Mouse (Mus musculus) midbrain, embryonic 14.5 days (tissue): ENCODE results near the gene Tmem269. TPM values are rescaled to one million over a fixed set of nuclear protein-coding genes. Genes with fewer than 3 reads are reported as not detected.

Source experiments
- ATAC-seq: fragments of 200-750 bp; cut with Nextera tagmentation; 2 replicates; pipeline ENCODE4 v1.8.0; 2017; ENCODE audit warnings: moderate number of reproducible peaks, moderate library complexity; ENCODE audit not compliant: low FRiP score, low TSS enrichment
- DNase-seq: peaks from one replicate; pipeline ENCODE4 v3.0.0-alpha.2; 2015
- H3K27ac ChIP-seq: fragments of 300-500 bp; sonication (generic); replicated peaks from 2 replicates; pipeline ENCODE4 v1.5.1; 2014; ENCODE audit warnings: mild to moderate bottlenecking, low read depth, low read length, moderate library complexity
- H3K27me3 ChIP-seq: fragments of 300-500 bp; sonication (generic); 2 replicates; pipeline ENCODE4 v1.6.1; 2014; ENCODE audit warnings: low read length, control low read depth, mixed read lengths; ENCODE audit not compliant: control insufficient read depth, insufficient read depth
- H3K36me3 ChIP-seq: fragments of 300-500 bp; sonication (generic); 2 replicates; pipeline ENCODE4 v1.6.1; 2014; ENCODE audit warnings: low read length, control low read depth; ENCODE audit not compliant: control insufficient read depth, insufficient read depth
- H3K4me1 ChIP-seq: fragments of 300-500 bp; sonication (generic); 2 replicates; pipeline ENCODE4 v1.6.1; 2014; ENCODE audit warnings: mild to moderate bottlenecking, antibody characterized with exemption, low read length, control low read depth; ENCODE audit not compliant: control insufficient read depth, insufficient read depth
- H3K4me2 ChIP-seq: fragments of 300-500 bp; sonication (generic); 2 replicates; pipeline ENCODE4 v1.6.1; 2014; ENCODE audit warnings: mild to moderate bottlenecking, low read length, moderate library complexity
- H3K4me3 ChIP-seq: fragments of 300-500 bp; sonication (generic); replicated peaks from 2 replicates; pipeline ENCODE4 v1.5.1; 2014; ENCODE audit warnings: low read depth, low read length
- H3K9ac ChIP-seq: fragments of 300-500 bp; sonication (generic); replicated peaks from 2 replicates; pipeline ENCODE4 v1.6.1; 2014; ENCODE audit warnings: mild to moderate bottlenecking, low read length, moderate library complexity
- H3K9me3 ChIP-seq: fragments of 300-500 bp; sonication (generic); 2 replicates; pipeline ENCODE4 v1.6.1; 2016; ENCODE audit warnings: low read length, control low read depth, mixed read lengths; ENCODE audit not compliant: control insufficient read depth
- WGBS: fragments of 180-500 bp; shearing (Covaris S2); extraction: QIAGEN DNeasy Blood & Tissue Kit; methylation state at CpG from one replicate; pipeline ENCODE4 v1.1.7; 2014; 5-methylcytosine and 5-hydroxymethylcytosine counted together
- polyA plus RNA-seq: library from polyadenylated mRNA; unstranded; fragments of >200 nt; fragmentation: Nextera tagmentation; extraction: Ambion mirVana; gene quantifications from 2 replicates; pipeline ENCODE4 v1.2.1, GENCODE M21; 2014

Tmem269 gene
- polyA plus RNA-seq = 0.29 and 0.54 TPM in 2 replicates

- H3K4me3 ChIP-seq = no peak within 1 kb of the TSS
- no peak within 1 kb of the TSS for H3K4me2 ChIP-seq
- DNase-seq (no peak), ATAC-seq (no peak)
- no peaks in the 10 kb centered on the region for H3K27me3 ChIP-seq
- H3K27ac ChIP-seq = no peak within 1 kb of the TSS
- H3K36me3 ChIP-seq = peaks cover 4% of the 10 kb centered on the region; the same call in 1 of the 2 replicates
- 11% methylated on average over 11 of the region's 11 CpGs for WGBS
- H3K4me1 ChIP-seq = no peaks in the 10 kb centered on the region
- H3K9ac ChIP-seq = no peak within 1 kb of the TSS
- no peaks in the 10 kb centered on the region for H3K9me3 ChIP-seq
These were observed at the start of gene Tmem269 for GRCm38 (mm10) chr4:119218169-119218568. Gene Tmem269 (minus strand): TSS chr4:119218217.

GRCm38 (mm10) chr4:119266606-119267005, 48.6 kb upstream of the Tmem269 start:
- 83% methylated on average over 13 of the region's 13 CpGs for WGBS
- Histone ChIP-seq H3K4me2 (no peak overlapping the region), H3K4me3 (no peak overlapping the region), H3K4me1 (no peaks in the 10 kb centered on the region), H3K36me3 (peaks cover 17% of the 10 kb centered on the region), H3K9ac (no peak overlapping the region), H3K27me3 (no peaks in the 10 kb centered on the region), H3K27ac (no peak overlapping the region), H3K9me3 (no peaks in the 10 kb centered on the region)
- no peak for DNase-seq
- no peak for ATAC-seq

- no peak for DNase-seq
- no peak for ATAC-seq
- Histone ChIP-seq H3K4me1 (no peaks in the 10 kb centered on the region), H3K36me3 (no peaks in the 10 kb centered on the region), H3K9me3 (no peaks in the 10 kb centered on the region), H3K4me2 (no peak overlapping the region), H3K27me3 (no peaks in the 10 kb centered on the region), H3K4me3 (no peak overlapping the region), H3K9ac (no peak overlapping the region), H3K27ac (no peak overlapping the region)
- WGBS = 78% methylated on average over 3 of the region's 3 CpGs
These were observed 45.4 kb upstream of the Tmem269 start for GRCm38 (mm10) chr4:119263459-119263858.

- no peak overlapping the region for H3K4me2 ChIP-seq
- H3K4me3 ChIP-seq = no peak overlapping the region
- H3K9me3 ChIP-seq = no peaks in the 10 kb centered on the region
- ATAC-seq (no peak), DNase-seq (no peak)
- H3K27me3 ChIP-seq = no peaks in the 10 kb centered on the region
- H3K9ac ChIP-seq = no peak overlapping the region
- no peaks in the 10 kb centered on the region for H3K4me1 ChIP-seq
- WGBS = 95% methylated on average over 5 of the region's 5 CpGs
- no peaks in the 10 kb centered on the region for H3K36me3 ChIP-seq
- no peak overlapping the region for H3K27ac ChIP-seq
These were observed 44.5 kb upstream of the Tmem269 start for GRCm38 (mm10) chr4:119262483-119262882.

GRCm38 (mm10) chr4:119261087-119261713, 43.2 kb upstream of the Tmem269 start:
- no peaks in the 10 kb centered on the region for H3K4me1 ChIP-seq
- H3K27me3 ChIP-seq = no peaks in the 10 kb centered on the region
- no peak overlapping the region for H3K4me2 ChIP-seq
- H3K9me3 ChIP-seq = no peaks in the 10 kb centered on the region
- no peak for ATAC-seq
- no peak overlapping the region for H3K4me3 ChIP-seq
- no peak overlapping the region for H3K27ac ChIP-seq
- no peaks in the 10 kb centered on the region for H3K36me3 ChIP-seq
- no peak for DNase-seq
- H3K9ac ChIP-seq = no peak overlapping the region
- 63% methylated on average over 7 of the region's 7 CpGs for WGBS

GRCm38 (mm10) chr4:119259344-119260254, 41.6 kb upstream of the Tmem269 start:
- no peak overlapping the region for H3K4me3 ChIP-seq
- no peaks in the 10 kb centered on the region for H3K27me3 ChIP-seq
- H3K4me1 ChIP-seq = 0 out of 2 replicates have a peak, but pooled peaks cover 1% of the 10 kb centered on the region
- no peak overlapping the region for H3K27ac ChIP-seq
- 81% methylated on average over 15 of the region's 15 CpGs for WGBS
- no peaks in the 10 kb centered on the region for H3K36me3 ChIP-seq
- no peak overlapping the region for H3K9ac ChIP-seq
- no peaks in the 10 kb centered on the region for H3K9me3 ChIP-seq
- no peak for DNase-seq
- no peak for ATAC-seq
- no peak overlapping the region for H3K4me2 ChIP-seq

- Histone ChIP-seq H3K9ac (no peak overlapping the region), H3K4me2 (no peak overlapping the region)
- WGBS = 84% methylated on average over 6 of the region's 6 CpGs
These were observed 39.1 kb upstream of the Tmem269 start for GRCm38 (mm10) chr4:119257083-119257482.

GRCm38 (mm10) chr4:119255351-119255750, 37.3 kb upstream of the Tmem269 start, which contains the start of gene Cldn19:
Gene Cldn19 (plus strand): TSS chr4:119255414.
- Histone ChIP-seq H3K4me3 (no peak within 1 kb of the TSS), H3K4me1 (peaks cover 11% of the 10 kb centered on the region), H3K27ac (peak within 1 kb of the TSS; percentile 70), H3K36me3 (no peaks in the 10 kb centered on the region), H3K4me2 (no peak within 1 kb of the TSS), H3K9ac (peak within 1 kb of the TSS; percentile 34; the same call in 1 of the 2 replicates), H3K9me3 (no peaks in the 10 kb centered on the region), H3K27me3 (no peaks in the 10 kb centered on the region)
- WGBS = 66% methylated on average over 12 of the region's 12 CpGs
- no peak for DNase-seq
- no peak for ATAC-seq

More at GRCm38 (mm10) chr4:119257083-119257482, 39.1 kb upstream of the Tmem269 start:
- ATAC-seq (no peak), DNase-seq (no peak)
- Histone ChIP-seq H3K9me3 (no peaks in the 10 kb centered on the region), H3K27me3 (no peaks in the 10 kb centered on the region), H3K4me3 (no peak overlapping the region), H3K27ac (no peak overlapping the region), H3K36me3 (no peaks in the 10 kb centered on the region), H3K4me1 (peaks cover 11% of the 10 kb centered on the region)
